Mouse (Mus musculus) adrenal gland, adult 8-10 months (tissue): ENCODE results near the gene Rapgef4. TPM values are rescaled to one million over a fixed set of nuclear protein-coding genes. Genes with fewer than 3 reads are reported as not detected.
A peak's percentile ranks its signal among the peaks of the same experiment; 100 is the strongest.

Experiments used
- DNase-seq: peaks from one replicate; pipeline ENCODE4 v3.0.0; 2022
- total RNA-seq, 4 experiments: library from RNA; stranded (reverse); gene quantifications; 2 replicates each; pipeline ENCODE4 v1.2.4; 2022

Gene Rapgef4
- 100 to 1,000 TPM; 138 to 583 (median 298) TPM for total RNA-seq

DNA sequence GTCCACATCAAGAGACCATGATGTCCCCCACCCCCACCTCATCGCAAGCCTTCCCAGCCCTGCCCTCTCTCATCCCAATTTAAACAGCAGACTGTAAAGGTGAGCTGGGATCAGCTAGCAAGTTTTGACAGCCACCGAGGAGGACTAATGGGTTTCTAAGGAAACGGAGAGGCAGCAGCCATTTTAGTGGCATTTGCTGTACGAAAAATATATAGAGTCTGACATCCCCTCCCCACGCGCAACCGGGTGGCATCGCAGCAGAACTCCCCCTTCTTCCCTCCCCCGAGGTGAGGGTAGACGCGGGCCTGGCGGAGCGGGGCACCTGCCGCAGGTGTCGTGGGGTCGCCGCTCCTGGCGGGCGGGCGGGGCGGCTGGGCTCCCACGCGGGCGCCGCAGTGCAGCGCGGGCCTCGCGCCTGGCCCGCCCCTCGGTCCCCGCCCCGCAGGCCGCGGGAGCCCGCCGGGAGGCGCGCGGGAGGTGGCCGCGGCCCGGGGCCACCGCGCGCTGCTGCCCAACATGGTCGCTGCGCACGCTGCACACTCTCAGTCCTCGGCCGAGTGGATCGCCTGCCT is at the start of gene Rapgef4:
TSS of gene Rapgef4 (plus strand) at position 470 of the 572 bp plus-strand sequence.
- no peak for DNase-seq

DNA sequence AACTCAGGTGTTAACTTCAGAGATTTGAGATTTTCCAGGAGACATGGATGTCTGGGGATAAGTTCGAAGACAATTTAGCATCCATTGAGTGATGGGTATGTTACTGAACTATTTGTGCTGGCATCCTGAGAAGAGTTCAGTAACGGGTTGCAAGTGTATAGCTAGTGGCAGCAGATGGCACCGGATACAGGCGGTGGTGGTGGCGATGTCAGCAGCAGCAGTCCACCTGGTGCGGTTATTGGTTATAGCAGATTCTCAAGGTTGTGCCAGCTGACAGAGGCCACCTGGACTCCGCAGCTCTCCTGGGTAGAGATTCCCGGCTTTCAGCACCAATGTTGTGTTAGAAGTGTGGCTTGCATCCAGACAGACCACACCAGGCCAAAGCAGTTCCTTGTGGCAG is 47.0 kb upstream of the Rapgef4 start:
- DNase-seq: no peak

DNA sequence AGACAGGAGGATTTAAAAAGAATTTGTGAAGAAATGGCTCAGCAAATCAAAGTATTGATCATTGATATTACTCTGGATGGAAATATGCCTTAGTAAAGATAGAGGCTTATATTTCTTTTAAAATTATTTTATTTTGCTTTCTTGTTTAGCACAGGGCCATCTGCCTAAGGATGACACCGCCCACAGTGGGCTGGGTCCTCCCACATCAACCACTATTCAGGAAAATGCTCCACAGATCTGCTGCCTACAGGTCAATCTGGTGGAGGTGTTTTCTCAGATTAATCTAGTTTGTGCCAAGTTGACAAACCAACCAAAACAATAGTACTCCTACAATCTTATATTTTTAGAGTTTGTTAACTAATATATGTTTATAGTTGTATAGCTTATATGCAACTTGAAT is 44.3 kb upstream of the Rapgef4 start:
- DNase-seq: no peak

DNA sequence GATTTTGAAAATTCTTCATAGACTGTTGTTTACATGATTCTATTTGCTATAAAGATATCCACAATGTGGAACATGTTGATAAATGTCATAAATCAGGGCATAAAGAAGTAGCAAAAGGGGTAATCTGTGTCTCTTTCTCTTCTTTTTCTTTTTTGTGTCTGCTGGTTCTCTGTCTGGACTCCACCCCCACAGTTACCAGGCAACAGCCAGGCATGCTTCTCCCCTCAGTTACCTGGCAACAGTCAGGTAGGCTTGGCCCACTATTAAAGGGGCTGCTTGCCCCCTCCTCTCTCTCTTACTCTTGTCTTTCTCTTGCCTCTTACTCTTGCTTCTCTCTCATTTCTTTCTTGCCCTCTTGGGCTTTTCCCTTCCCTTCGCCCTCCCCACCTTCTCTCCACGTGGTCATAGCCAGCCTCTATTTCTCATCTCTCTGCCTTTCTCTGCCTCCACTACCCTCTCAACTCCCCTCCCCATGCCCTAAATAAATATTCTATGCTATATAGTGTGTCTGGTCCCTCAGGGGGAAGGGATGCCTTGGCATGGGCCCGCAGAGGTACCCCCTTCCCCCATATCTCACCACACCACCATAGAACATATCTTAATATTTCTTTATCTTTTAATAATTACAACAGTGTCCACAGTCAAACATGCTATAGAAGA is 43.3 kb upstream of the Rapgef4 start:
- no peak for DNase-seq

DNA sequence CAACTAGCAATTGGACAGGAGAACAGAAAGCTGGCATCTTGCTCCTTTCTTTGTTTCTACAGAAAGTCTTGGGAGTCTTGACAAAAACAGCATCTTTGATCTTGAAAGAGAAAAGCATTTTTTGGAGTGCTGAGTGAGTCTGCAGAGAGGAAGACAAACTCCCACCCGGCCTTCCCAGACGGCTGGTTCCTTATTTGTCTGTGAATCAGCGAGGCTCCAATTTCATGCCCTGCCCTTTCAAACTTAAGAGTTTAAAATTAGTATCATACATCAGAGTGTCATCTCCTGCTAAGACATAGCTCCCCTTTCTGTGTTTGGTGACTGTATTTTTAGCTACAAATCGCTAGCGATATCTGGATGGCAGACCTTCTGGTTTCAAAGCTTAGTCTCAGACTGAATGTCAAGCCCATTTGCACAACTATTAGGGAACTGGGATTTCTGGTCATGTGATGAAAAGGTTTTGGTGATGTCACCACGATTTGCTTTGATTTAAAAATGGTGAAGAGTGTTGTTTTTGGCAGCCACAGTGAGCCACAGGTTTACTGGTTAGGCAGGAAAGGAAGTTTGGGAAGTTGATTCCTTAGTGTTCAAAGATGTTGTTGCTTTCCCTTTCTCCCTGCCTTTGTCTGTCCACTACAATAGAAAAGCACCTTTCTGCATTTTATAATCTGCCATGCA is 42.2 kb upstream of the Rapgef4 start:
- no peak for DNase-seq

DNA sequence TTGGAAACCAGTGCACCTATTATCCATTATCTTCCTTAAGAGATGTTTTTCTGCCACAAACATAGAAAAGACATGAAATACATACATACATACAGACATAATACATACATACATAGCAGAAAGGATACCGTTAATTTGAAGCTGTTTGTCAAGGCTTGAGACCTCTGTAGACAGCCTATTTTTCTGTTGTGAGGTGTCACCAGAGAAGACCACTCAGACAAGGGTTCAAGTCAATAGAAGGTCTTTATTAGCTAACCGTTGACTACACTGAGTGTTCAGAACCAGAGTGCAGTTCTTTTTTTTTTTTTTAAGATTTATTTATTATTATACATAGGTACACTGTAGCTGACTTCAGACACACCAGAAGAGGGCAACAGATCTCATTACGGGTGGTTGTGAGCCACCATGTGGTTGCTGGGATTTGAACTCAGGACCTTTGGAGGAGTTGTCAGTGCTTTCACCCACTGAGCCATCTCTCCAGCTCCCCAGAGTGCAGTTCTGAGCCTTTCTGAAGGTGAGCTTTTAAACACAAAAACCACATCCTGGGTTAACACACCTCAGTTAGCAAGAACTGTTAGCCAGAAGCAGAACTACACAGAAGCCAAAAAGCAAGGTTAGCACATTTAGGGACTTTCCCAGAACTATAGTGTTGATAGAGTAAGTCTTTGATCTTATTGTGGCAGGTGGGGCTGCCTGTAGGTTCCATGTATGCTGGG is 39.9 kb upstream of the Rapgef4 start:
- DNase-seq: no peak

DNA sequence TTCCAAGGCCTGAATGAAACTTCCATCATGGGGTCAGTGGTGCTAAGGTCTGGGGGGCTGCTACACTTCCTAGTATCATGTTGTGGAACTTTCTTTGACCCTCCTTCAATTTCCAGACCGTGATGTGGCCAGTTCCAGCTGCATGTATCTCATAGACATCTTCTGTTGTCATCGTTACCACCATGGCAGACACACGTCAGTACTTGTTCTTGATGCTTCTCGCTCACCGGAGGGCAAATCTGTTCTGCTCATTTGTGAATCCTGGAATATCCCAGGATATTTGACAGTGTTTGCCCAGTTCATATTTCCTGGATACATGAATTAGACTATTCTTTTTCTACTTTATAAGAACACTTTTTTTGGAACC is 39.3 kb upstream of the Rapgef4 start:
- no peak for DNase-seq

DNA sequence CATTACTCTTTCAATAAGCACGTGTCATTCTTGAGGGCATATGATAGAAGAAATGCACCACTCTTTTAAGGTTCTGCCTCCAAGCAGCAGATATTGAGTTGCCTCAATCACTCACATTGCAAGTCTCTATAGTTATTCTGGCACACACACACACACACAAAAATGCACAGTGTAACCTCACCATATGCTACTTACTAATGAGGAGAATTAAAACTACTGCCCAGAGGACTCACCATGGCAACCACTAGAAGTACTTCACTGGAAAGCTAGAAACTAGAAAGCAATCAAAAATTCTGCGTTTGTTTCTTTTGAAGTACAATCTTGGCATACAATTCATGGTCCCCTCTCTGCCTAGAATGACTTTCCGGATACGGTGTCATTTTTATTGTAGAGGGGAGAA is 29.8 kb upstream of the Rapgef4 start:
- no peak for DNase-seq

DNA sequence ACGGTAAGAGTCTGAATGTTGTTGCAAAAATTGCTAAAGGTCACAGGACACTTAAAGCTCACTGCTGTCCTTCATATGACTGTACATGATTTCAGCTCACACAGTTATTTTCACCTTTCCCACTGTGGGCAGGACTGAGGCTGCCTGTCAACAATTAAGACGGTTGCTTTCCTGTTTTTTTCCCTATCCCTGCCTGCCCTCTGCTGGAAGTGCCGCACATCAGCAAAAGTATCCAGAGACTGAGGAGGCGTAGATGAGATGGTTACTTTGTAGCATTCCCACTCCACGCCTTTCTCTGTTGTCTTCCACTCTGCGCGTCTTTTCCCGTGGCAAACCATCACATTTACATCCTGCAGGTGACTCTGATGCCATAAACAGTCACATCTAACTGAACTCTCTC is 25.4 kb upstream of the Rapgef4 start:
- DNase-seq: peak; percentile 23

DNA sequence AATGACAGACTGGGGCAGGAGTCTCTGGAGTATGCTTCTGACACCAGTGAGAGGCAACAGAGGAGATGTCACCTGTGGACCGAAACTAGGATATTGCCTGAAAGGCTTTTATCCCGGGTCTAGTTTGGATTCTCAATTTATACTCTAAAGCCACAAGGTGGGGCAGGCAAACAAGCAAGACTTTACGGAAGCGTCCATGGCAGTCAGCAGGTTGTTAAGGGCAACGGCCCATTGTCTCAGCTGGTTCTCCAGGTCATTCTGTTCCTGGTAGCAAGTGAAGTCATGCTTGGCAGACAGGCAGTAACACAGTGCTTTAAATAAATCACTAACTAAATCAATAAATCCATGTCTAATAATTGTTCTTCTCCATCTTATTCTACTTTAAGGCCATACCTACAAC is 24.6 kb upstream of the Rapgef4 start:
- DNase-seq: no peak

DNA sequence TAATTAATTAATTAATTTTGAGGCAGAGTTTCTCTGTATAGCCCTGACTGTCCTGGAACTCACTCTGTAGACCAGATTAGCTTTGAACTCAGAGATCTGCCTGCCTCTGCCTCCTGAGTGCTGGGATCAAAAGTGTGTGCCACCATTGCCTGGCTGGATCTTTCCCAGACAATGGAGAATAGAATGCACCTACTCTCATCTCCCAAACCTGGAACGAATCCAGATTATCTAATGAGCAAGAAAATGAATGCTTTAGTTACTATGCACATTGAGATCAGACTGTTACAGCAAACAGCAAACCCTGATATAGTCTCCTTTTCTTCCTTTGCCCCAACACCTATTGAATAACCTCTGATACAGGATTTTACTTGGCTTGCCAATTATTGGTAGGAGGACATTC is 23.1 kb upstream of the Rapgef4 start:
- no peak for DNase-seq

DNA sequence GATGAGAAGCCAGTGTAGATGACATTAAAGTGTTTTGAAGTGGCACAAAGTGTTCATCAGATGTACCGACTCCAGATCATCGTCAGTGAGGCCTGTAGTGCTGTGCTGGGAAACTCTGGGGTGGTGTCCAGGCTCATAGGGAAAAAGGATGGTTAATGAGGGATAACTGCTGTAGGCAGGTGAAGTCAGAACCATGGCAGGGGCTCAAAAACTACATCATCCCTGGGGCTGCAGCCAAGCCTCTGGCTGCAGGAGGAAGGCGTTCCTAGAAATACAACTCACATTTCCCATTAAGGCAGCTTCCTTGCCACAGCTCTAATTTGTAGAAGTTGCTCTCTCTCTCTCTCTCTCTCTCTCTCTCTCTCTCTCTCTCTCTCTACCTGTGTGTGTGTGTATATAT is 22.6 kb upstream of the Rapgef4 start:
- no peak for DNase-seq

DNA sequence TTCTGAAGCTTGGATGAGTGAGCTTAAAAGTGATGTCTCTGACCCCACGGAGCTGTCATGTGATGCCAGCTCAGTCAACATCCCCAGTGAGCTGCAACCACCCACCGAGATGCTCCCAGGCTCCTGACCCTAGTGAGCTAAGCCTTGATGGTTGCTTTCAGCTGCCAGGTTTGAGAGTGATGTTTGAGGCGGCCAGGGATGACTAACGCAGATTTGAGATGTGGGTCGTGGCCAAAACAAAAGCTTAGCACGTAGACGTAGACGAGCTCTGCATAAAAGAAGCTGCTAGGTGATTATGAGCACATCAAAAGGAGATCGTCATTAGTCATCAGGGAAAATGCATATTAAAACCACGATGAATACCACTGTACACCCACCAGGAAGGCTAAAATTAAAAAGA is 16.8 kb upstream of the Rapgef4 start:
- no peak for DNase-seq

DNA sequence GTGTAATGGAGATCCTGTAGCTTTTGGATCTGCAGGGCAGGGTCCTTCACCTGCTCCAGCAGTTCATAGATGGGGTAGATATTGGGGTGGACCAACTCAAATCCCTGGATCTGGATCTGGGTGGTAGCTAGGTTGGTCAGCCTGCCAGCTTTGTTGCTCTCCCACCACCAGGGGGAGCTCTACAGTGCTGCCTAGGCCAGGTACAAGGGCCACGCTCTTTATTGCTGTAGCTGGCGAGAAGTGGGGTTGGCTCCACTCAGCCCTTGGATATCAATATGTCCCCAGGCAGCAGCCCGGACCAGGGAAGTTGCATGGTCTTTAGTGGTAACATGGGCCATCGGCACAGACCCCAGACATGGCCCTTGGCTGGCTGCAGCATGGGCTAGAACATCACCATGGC is 15.6 kb upstream of the Rapgef4 start:
- peak; percentile 26 for DNase-seq

DNA sequence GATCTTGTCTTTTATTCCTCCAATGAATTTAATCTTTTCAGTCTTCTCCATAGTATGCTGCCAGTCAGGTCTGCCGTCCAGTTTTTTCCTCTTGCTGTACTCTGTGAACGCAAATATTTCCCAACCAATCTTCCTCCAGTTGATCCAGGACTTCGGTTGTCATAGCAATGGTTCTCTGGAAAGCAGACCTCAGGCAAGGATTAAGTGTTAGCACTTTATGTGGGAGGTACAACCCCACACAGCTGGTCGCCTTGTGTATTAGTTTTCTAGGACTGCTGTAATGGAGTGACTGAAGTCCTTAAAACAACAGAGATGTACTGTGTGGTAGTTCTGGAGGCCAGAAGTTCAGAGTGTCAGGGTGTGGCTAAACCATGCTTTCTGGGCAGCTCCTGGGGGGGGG is 14.3 kb upstream of the Rapgef4 start:
- no peak for DNase-seq

DNA sequence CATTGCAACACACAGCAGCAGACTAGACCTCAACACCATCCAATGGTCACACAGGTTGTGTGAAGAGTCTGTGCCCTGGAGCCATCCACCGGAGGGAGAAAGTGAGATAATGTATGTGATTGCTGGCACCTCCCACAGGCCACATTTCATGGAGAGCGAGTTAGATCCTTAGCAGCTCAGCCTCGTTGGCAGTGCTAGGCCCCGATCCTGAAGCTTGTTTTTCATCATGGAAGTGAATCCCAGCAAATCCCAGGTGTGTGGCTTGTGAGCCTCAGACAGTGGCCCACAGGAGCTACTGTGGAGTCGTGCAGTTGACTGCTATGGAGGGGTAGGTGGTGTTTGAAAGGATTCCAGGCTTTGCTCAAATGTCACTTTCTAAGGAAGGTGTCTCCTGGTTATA is 13.2 kb upstream of the Rapgef4 start:
- no peak for DNase-seq

DNA sequence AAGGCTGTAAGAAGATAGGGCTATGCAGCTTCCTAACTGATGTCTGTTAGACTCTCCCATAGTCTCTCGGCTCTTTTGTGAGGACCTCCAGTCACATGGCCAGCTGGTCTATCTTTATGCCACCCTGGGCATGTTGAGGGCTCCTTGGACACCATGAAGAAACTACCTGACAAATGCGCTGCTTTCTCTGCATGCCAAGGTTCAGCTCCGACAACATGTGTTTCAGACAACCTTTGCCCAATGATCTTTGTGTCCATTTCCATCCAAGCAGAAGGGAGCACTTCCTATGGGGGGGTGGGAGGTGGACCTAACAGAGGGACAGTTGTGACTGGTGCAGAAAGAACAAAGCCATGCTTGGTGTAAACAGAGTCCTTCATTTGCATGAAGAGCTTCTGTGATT is 7.4 kb upstream of the Rapgef4 start:
- DNase-seq: no peak

DNA sequence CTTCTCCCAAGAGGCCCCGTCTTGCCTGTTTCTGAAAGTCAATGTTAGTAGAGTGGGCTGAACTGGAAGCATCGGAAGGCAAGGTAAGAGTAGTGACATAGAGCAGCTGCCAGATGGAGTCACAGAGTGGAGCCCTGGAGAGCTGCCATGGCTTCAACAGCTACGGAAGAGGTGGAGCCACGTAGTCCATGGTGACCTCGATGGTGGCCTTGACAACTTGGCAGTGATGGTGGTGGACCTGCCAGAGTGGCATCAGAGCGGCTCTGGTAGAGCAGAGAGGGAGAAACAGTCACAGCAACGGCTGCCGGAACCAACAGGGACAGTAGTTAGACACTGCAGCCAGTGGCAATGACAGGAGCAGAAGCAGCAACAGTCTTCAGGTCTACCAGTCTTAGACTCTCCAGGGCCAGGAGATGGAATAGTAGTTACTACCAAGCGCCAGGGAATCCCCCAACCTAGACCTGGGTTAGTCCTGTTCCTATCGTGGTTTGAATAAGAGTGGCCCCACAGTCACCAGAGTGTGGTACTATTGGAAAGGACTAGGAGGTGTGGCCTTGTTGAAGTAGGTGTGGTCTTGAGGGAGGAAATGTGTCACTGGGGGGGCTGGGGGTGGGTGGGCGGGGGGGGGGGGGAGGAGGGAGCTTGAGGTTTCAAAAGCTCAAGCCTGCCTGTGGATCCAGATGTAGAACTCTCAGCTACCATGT is 6.7 kb upstream of the Rapgef4 start:
- DNase-seq: peak; percentile 78

DNA sequence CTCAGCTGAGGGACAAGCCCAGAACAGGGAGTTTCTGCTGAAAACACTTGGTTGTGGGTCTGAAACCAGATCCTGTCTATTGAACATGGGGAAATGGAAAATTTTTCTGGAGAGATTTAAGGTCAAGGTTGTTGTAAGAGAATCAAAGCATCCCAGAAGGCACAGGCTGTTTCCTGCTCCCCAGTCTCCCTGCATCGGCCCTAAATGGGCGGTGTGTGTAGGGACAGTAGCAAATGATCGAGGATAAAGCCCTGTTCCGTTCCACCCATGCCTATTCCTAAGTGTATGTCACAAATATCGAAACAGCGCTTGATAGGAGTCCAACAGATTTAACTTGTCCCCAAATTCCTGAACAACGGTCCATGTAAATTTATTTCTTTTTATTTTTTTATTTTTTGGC is 1.1 kb upstream of the Rapgef4 start:
- no peak for DNase-seq

DNA sequence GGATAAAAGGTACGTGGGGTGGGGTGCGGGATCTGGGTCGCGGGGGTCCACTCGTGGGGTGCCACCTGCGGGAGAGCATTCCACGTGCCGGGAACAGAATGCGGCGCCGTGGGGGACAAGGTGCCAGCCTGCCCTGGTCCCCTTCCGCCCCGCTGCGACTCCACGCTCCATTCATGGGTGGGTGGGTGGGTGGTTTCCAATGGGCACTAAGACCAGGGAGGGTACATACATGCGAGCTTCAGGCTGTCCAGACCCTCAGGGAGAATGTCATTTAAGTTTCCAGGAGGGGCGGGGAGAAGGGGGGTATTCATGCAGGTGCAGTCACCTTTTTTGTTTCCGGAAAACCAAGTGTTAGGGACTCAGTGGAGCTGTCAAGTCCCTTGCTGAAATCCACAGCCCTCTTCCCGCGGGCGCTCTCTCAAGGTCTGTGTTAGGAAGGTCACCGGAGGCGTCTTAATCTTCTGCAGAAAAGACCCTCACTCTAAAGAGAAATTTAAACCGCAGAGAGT is 357 bp downstream of the Rapgef4 start:
- no peak for DNase-seq

DNA sequence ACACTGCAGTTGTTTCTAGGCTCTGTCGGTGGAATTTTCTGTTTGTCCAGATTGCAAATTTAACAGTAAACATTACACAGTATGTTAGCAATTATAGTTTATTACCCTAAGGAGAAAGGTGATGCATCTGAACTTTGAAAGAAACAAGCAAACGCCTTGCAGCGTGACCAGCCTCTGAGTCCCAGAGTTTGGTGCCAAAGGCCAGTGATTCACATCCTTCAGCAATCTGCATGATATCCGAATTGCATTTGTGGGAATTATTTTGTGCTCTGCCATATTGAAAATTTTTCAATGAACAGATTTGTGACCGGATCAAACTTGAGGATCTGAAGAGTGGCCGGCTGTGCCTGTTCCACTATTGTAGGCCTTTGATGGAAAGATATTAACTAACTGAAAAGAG is 856 bp downstream of the Rapgef4 start:
- no peak for DNase-seq

DNA sequence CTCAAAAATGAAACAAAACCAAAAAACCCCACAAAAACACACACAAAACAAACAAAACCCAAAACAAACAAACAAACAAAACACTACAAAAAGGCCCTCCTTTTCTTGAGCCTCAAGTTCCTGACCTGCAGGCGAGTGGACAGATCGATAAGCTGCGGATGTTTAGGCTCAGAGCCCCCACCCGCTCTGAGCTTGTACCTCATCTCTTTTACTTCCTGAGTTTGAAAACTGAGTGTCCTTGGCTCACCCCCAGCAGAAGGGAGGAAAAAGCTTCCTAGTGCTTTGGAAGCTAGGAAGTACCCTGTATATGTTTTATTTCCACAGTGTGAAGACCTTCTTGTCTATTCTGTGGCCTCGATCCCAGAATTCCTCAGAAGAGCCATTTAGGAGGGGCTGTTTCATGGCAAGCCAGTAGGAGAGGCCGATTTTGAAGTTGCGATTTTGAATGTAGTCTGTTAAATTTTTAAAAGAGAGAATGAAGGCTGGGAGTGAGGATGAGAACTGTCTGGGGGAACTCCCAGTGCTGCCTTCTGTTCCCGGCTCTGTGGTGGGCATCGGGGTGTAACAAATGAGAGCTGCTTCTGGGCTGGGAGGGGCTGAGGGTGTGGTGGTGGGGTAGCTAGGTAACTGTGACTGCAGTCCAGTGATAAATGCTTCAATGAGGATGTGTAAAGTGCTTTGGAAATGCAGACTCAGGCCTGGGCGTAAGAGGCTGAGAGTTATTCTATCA is 2.0 kb downstream of the Rapgef4 start:
- DNase-seq: no peak
